Mouse (Mus musculus): ENCODE results near the gene 6030408B16Rik. TPM values are rescaled to one million over a fixed set of nuclear protein-coding genes. Genes with fewer than 3 reads are reported as not detected.
"Not testable (repeated sequence)": the region's sequence is repeated elsewhere in the genome, so short reads cannot be mapped to it uniquely, and the experiment has no call there.

Gene 6030408B16Rik
- polyA plus RNA-seq, 2 experiments: 0.10 to 0.18 TPM

DNA sequence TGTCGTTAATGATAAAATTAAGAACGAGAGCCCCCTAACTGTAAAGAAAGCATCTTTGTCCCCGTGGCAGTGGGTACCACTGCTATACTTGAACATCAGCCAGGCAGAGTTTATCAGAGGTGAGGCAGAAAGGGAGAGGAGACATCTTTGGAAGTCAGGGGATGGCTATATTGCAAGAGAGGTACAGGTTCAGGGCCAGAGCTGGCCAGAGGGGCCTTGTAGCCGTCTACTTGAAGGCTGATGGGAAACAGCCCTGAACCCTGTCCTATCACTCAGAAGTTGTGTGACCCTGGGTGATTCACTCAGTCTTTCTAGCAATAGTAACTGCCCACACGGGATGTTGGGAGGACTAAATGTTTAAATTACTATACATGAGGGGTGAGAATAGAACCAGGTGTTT is 28.1 kb downstream of the 6030408B16Rik start:
- 8% methylated on average over 5 of the region's 5 CpGs for WGBS (ENCODE audit: insufficient replicate concordance)
- TF ChIP-seq CTCF (IDR thresholded peaks at IDR 0.05; ENCODE audit: low read depth) (no peak), EP300 (IDR thresholded peaks at IDR 0.05; ENCODE audit: low read depth) (no peak)
- Histone ChIP-seq H3K4me3 (ENCODE audit: insufficient read depth in 1 of 2, low read depth in 2 of 2, low read length in 2 of 2) (no peak overlapping the region), H3K27me3 (ENCODE audit: control insufficient read depth, insufficient read depth, low read length) (no peaks in the 10 kb centered on the region), H3K9me3 (ENCODE audit: control insufficient read depth, low read length) (no peaks in the 10 kb centered on the region; the same call in 1 of the 2 replicates), H3K27ac (no peak overlapping the region), H3K4me1 (replicated peaks; ENCODE audit: control insufficient read depth in 2 of 2, insufficient read depth in 2 of 2, low read length in 1 of 2) (peaks cover 0 to 23% of the 10 kb centered on the region in 2 experiments; a peak in 2 of 4 replicates), H3K36me3 (replicated peaks; ENCODE audit: control insufficient read depth, insufficient read depth, low read depth) (no peaks in the 10 kb centered on the region), H3K4me2 (ENCODE audit: low read depth) (no peak overlapping the region), H3K9ac (replicated peaks) (no peak overlapping the region)
- DNase-seq (ENCODE audit: low read depth in 3 of 3, low spot score in 3 of 3): no peak
- ATAC-seq (ENCODE audit: insufficient read depth): no peak

DNA sequence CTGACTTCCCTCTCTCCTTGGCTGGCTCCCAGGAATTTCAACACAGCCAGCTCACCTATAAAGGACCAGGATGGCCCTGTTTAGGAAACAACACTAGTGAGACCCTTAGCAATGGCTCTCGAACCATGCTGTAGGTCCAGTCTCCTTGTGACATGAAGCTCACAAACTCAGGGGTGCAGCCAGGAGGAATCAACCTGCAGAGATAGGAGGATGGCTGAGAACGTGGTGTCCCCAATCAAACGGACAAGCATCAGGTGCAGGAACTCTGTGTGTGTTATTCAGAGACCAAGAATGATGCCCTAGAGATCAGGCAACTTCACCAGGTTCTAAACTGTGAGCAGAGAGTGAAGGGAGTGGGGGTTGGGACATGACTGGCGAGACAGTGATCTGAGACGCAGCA is 29.1 kb downstream of the 6030408B16Rik start:
- Histone ChIP-seq H3K9me3 (ENCODE audit: control insufficient read depth, low read length) (no peaks in the 10 kb centered on the region; the same call in 1 of the 2 replicates), H3K27ac (no peak overlapping the region), H3K4me3 (ENCODE audit: insufficient read depth in 1 of 2, low read depth in 2 of 2, low read length in 2 of 2) (no peak overlapping the region), H3K27me3 (ENCODE audit: control insufficient read depth, insufficient read depth, low read length) (no peaks in the 10 kb centered on the region), H3K36me3 (replicated peaks; ENCODE audit: control insufficient read depth, insufficient read depth, low read depth) (no peaks in the 10 kb centered on the region), H3K4me1 (replicated peaks; ENCODE audit: control insufficient read depth in 2 of 2, insufficient read depth in 2 of 2, low read length in 1 of 2) (peaks cover 0 to 23% of the 10 kb centered on the region in 2 experiments; a peak in 2 of 4 replicates), H3K4me2 (ENCODE audit: low read depth) (no peak overlapping the region), H3K9ac (replicated peaks) (no peak overlapping the region)
- ATAC-seq (ENCODE audit: insufficient read depth) (no peak), DNase-seq (ENCODE audit: low read depth in 3 of 3, low spot score in 3 of 3) (no peak)
- 45% methylated on average over 5 of the region's 5 CpGs for WGBS (ENCODE audit: insufficient replicate concordance)
- TF ChIP-seq CTCF (IDR thresholded peaks at IDR 0.05; ENCODE audit: low read depth) (no peak), EP300 (IDR thresholded peaks at IDR 0.05; ENCODE audit: low read depth) (no peak)

DNA sequence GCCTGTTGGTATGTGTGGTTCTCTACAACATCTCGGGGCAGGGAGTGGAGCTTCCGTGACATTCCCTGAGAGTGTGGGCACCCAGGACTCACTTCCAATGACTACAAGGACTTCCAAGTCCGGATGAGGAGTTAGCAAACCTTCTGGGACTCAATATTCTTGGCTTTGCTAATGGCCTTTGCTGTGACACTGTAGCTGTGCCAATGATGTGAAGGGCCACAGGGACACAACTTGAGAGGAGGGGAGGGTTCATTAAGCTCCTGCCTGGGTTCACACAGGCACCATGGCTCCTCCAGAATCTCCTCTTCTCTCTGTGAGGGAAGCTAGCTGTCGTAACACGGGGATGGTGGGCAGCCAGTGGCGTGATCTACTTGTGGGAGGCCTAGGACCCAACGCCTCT is 29.6 kb downstream of the 6030408B16Rik start:
- Histone ChIP-seq H3K9ac (replicated peaks) (no peak overlapping the region), H3K4me2 (ENCODE audit: low read depth) (no peak overlapping the region), H3K36me3 (replicated peaks; ENCODE audit: control insufficient read depth, insufficient read depth, low read depth) (no peaks in the 10 kb centered on the region), H3K4me3 (ENCODE audit: insufficient read depth in 1 of 2, low read depth in 2 of 2, low read length in 2 of 2) (no peak overlapping the region), H3K4me1 (replicated peaks; ENCODE audit: control insufficient read depth in 2 of 2, insufficient read depth in 2 of 2, low read length in 1 of 2) (peaks cover 0 to 23% of the 10 kb centered on the region in 2 experiments; a peak in 2 of 4 replicates), H3K9me3 (ENCODE audit: control insufficient read depth, low read length) (no peaks in the 10 kb centered on the region; the same call in 1 of the 2 replicates), H3K27ac (no peak overlapping the region), H3K27me3 (ENCODE audit: control insufficient read depth, insufficient read depth, low read length) (no peaks in the 10 kb centered on the region)
- 59% methylated on average over 7 of the region's 7 CpGs for WGBS (ENCODE audit: insufficient replicate concordance)
- ATAC-seq (ENCODE audit: insufficient read depth) (no peak), DNase-seq (ENCODE audit: low read depth in 3 of 3, low spot score in 3 of 3) (no peak)
- TF ChIP-seq EP300 (IDR thresholded peaks at IDR 0.05; ENCODE audit: low read depth) (no peak), CTCF (IDR thresholded peaks at IDR 0.05; ENCODE audit: low read depth) (no peak)

DNA sequence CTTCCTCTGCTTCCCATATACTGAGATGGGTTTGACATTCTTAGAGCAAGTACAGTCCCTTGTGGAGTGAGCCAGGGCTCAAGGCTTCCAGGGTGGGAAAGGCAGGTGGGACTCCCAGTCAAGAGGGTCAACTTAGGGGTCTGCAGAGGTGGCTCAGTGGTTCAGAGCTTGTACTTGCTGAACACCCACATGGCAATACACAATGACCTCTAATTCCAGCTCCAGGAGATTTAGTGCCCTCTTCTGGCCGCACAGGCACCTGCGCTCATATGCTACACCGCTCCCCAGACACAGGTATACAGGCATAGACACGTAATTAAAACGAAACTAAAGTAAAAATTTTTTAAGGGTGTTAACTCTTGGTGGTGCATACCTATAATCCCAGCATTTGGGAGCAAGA is 30.5 kb downstream of the 6030408B16Rik start:
- TF ChIP-seq CTCF (IDR thresholded peaks at IDR 0.05; ENCODE audit: low read depth) (peak; percentile 40), EP300 (IDR thresholded peaks at IDR 0.05; ENCODE audit: low read depth) (no peak)
- Histone ChIP-seq H3K4me2 (ENCODE audit: low read depth) (no peak overlapping the region), H3K4me3 (ENCODE audit: insufficient read depth in 1 of 2, low read depth in 2 of 2, low read length in 2 of 2) (no peak overlapping the region), H3K27ac (no peak overlapping the region), H3K4me1 (replicated peaks; ENCODE audit: control insufficient read depth in 2 of 2, insufficient read depth in 2 of 2, low read length in 1 of 2) (peaks cover 0 to 22% of the 10 kb centered on the region in 2 experiments; a peak in 2 of 4 replicates), H3K36me3 (replicated peaks; ENCODE audit: control insufficient read depth, insufficient read depth, low read depth) (no peaks in the 10 kb centered on the region), H3K27me3 (ENCODE audit: control insufficient read depth, insufficient read depth, low read length) (no peaks in the 10 kb centered on the region), H3K9ac (replicated peaks) (no peak overlapping the region), H3K9me3 (ENCODE audit: control insufficient read depth, low read length) (no peaks in the 10 kb centered on the region; the same call in 1 of the 2 replicates)
- ATAC-seq (ENCODE audit: insufficient read depth) (no peak), DNase-seq (ENCODE audit: low read depth in 3 of 3, low spot score in 3 of 3) (no peak)
- WGBS (ENCODE audit: insufficient replicate concordance): 87% methylated on average over 5 of the region's 5 CpGs

DNA sequence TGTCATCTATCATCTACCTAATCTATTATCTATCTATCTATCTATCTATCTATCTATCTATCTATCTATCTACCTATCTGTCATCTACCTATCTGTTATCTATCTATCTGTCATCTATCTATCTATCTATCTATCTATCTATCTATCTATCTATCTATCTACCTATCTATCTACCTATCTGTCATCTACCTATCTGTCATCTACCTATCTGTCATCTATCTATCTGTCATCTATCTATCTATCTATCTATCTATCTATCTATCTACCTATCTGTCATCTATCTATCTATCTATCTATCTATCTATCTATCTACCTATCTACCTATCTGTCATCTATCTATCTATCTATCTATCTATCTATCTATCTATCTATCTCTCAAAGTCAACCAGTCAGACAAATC is 31.4 kb downstream of the 6030408B16Rik start:
- not testable (repeated sequence) for H3K4me3 ChIP-seq (ENCODE audit: insufficient read depth in 1 of 2, low read depth in 2 of 2, low read length in 2 of 2); H3K27me3 ChIP-seq (ENCODE audit: control insufficient read depth, insufficient read depth, low read length); ATAC-seq (ENCODE audit: insufficient read depth); H3K27ac ChIP-seq; DNase-seq (ENCODE audit: low read depth in 3 of 3, low spot score in 3 of 3); H3K9me3 ChIP-seq (ENCODE audit: control insufficient read depth, low read length); H3K9ac ChIP-seq (replicated peaks); H3K36me3 ChIP-seq (replicated peaks; ENCODE audit: control insufficient read depth, insufficient read depth, low read depth); H3K4me2 ChIP-seq (ENCODE audit: low read depth)
- peaks cover 0 to 14% of the 10 kb centered on the region in 2 experiments; a peak in 1 of 4 replicates for H3K4me1 ChIP-seq (replicated peaks; ENCODE audit: control insufficient read depth in 2 of 2, insufficient read depth in 2 of 2, low read length in 1 of 2)
